Mouse (Mus musculus): ENCODE results near the gene Tdo2.

The Tdo2 gene

DNA sequence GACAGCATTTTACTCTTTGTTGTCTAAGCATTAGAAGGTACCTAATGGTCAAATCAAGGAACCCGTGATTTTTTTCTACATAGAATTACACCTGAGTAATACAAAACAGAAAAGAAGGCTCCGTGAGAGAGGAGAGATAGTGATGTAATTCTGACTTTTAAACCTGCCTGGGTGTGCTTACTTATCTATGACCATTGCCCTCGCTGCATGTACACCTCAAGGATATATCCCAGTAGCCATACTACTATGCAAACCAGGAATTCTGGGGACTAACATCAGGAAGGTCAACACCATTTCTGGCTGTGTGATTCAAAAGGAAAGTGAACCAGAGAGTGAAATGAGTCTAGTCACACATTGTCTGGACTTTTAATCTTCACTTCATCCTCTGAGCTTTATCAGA, 33.7 kb downstream of the Tdo2 start:
- DNase-seq, result no peak

DNA sequence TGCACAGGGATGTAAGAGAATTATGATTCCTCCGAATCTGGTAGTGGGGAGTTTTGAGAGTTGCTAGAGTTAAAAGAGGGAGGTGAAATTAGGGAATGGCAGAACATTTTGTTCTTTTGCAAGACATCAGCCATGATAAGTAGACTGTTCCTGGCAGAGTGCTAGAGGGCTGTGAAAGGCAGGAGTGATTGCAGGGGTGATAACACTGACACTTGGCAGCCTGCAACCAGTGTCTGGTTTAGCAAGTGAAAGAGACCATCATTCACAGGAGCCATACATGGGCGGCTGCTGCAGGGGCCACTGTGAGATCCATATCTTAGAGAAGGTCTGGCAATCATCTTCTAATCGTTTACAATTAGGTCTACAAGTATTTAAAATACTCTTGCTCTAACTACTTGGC, 37.1 kb downstream of the Tdo2 start:
- no peak for DNase-seq

DNA sequence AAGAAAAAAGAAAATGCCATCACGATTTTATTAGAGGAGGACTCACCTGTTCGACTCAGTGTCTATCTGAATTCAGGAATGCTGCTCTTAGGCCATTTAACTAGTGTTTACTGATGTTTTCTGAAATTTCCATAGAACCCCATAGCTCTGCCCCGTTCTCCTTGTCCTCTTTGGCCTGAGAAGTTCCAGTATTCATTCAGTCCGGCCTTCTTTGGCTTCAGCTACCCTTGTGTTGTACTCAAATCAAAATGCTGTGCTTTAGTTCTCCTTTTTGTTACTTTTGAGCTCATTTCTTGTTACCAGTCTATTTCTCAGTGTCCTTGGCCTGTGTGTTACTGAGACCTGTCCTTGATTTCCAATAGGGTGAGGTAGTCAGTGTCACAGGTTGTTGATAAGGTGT, 42.7 kb downstream of the Tdo2 start:
- DNase-seq, result no peak

DNA sequence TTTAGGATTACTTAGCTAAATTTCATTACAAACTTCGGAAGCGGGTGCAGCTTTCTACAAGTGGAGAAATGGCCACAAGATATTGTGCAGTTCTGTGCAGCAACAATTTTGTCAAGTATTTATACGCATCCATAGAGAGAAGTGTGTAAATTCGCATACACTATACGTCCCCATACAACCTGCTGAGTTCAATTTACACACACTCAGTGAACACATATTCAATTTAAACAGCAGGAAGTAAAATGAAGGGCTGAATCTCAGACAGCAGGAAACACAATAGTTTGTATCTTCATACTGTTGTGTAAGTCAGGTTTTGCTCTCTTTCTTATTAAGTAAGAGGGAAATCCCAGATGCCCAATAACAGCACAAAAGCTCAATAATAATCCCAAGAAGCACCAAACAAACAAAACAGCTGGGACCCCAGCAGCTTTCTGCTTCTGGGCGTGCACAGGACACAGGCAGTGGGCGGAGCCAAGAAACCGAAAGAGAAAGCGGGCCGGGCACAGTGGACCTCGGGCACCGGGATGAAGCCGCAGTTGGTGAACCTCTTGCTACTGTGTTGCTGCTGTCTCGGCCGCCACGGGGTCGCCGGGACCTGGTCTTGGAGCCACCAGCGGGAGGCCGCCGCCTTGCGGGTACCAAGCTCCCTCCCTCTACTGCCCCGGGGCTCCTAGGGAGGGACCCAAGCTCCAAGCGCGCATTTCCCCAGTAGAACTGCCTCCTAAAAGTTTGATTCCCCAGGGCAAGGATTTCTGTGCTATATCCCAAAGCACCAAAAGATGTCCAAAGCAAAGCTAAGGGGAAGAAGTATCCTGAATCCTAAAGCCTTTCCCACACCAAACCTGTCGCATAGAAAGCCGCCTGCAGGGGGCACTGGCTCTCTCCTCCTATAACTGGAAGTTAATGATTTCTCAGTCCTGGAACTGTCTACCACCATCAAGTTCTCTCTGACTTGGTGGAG, 43.6 kb downstream of the Tdo2 start, which contains the start of gene Ctso:
Gene Ctso (plus strand): TSS at position 461 of the 961 bp plus-strand sequence.
- DNase-seq, result peak; percentile 79

DNA sequence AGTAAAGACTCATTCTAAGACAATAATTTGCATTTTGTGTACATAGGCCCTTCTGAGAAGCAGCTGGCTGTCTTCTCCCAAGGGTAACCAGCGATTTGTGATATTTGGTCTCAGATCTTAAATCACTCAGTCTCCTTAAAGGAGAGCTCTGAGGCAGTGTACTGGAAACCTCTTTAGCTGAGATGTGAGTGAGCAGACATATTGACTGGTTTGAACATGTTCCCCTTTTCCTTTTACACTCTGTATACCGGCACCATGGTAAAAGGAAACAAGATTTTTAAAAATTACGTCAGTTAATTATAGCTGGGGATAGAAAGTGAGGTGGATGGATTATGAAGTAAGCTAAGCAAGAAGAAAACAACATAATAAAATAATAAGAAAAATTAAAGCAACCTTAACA, 44.3 kb downstream of the Tdo2 start:
- DNase-seq, result no peak

DNA sequence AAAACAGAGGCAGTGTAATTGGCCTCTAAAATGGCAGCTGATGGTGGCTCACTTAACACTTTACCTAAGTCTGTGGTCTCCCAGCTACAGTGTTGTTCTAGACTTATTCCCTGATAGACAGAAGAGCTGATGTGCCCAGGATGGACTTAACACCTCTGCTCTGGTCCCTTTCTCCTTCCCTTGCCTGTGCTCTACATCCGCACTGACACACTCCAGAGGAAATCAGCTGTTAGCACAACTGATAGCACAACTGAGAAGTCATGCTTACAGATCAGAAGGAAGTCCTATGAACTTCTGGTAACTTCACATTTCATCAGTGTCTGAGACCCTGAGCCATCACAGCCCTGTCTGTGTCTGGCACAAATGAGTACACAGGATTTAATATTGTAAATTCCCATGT, 46.9 kb downstream of the Tdo2 start:
- DNase-seq, result no peak

DNA sequence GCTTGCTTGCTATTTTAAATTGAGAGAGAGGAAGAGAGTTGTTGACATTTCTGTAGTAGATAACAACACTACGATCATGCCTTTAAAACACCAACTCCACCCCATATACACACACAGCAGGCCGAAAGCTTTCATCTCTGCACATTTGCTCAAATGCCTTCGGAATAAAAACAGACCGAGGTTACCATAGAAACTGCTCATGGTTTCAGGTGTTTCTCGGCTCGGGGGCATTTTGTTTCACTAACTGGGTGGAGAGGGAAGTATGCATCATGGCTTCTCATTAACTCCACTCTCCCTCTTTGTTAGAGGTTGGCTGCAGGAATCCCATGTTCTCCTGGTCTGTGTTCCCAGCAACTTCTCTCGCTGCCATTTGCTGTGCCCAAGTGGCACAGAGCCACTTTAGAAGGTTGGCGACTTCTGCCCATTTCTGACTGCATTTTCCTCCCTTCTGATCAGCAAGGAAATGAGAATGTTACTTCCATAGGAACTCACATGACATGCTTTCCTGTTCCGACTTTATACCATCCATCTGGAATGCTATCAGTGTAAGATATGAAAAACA, 49.2 kb downstream of the Tdo2 start:
- DNase-seq, result peak; percentile 23

DNA sequence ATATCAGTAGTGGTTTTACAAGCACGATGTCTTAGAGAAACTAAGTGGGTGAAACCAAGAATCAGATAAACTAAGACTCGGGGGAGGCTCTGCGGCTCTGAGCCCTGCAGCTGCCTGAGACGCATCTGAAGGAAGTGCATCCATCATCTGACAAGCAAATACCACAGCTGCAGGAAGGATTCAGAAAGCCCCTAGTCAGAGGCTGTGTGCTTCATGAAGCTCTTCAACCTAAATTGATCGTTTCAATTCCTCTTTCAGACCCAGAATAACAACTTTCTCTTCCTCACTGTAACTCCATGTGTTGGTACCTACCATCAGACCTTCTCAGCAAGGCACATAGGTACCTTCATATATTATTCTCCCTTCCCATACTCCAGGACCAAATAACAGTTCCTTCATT, 50.1 kb downstream of the Tdo2 start:
- no peak for DNase-seq

DNA sequence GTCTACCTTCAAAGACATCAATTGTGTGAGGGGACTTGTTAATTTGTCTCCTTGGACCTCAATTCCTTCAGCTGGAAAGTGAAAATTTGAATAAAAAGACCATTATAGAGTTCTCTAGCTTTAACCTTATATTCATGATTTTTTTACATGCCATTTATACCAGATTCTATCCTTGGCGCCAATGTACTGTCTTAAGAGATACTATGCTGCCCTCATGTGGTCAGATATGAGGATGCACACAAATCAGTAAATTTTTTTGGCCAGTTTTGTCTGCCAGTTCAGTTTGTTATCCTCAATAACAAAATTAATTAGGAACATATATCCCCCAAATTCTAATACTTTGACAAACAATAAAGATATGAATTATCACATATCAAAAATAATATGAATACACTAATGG, 51.1 kb downstream of the Tdo2 start:
- peak; percentile 33 for DNase-seq

DNA sequence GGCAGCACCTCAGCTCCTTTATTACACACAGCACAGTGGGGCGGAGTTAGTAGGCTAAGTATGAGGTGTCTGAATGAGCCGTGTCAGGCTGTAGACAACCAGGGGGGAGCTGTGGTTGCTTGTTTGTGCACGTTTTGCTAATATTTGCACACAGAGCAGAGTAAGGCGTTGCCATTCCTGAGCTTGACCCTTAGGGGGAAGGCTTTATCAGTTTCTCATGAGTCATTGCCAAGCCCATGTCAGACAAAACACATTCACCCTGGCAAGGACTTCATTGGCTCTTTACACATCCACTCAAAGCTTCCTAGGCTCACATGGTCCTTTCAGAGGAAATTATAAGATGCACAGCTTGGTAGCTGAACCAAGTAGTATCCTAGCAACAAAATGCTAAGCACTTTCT, 53.1 kb downstream of the Tdo2 start:
- no peak for DNase-seq

DNA sequence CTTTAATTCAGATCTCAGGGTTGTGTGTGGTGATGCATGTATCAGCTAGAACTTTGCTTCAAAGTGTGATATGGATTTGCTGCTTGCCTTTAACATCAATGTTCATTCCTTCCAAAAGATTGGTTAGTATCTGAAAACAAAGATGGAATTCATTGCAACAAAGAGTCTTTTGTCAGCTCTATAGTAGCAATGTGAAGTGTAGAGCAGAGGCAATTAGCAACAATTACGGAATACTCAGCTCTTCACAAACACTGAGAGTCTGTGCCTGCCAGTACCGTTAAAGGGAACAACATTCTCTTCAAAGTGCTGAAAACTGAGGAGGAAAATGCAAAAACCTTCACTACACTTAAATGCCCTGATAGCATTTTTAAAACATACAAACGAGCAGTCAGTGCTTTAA, 56.3 kb downstream of the Tdo2 start:
- DNase-seq, result no peak

DNA sequence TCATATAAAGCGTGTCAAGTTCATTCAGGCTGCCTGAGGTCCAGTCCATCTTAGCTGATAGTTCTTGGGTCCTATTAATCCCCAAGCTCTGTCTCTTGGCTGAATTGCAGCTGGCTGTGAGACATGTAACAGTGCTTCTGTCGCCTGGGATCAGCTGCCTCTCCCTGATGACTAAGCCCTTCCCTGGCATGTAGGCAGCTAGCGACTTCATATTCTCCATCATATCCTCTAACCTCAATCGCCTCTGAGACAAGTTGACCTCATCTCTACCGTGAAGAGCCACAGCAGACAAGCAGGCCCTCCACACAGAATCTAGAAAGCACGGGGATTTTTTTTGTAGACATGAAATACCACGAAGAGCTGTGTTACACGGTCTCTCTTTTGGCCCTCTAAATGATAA, 57.8 kb downstream of the Tdo2 start:
- DNase-seq, result no peak

DNA sequence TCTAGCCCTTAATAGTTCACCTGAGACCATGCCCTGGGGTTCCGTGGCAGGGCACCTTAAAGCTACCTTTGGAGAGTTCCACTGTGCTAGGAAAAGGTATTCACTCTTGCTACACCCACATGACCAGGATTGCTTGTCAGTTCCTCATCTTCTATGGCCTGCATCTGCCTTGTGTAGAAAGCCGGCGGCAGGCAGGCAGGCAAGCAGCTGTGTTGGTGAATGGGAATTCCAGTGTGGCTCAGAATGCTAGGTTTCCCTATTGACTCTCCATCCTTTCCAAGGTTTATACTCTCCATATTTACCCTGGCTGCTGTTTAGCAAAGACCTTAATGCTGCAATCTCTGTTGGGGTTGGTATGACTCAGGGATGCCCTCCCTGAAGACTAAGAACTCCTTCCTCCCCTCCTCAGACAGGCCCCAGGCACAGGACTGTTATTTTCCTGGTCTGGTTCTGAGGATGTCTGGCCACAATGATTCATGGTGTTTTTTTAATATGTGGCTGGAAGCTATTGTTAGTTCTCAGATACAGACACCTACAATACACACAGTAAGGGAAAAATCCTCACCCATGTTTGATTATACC, 58.6 kb downstream of the Tdo2 start:
- no peak for DNase-seq

DNA sequence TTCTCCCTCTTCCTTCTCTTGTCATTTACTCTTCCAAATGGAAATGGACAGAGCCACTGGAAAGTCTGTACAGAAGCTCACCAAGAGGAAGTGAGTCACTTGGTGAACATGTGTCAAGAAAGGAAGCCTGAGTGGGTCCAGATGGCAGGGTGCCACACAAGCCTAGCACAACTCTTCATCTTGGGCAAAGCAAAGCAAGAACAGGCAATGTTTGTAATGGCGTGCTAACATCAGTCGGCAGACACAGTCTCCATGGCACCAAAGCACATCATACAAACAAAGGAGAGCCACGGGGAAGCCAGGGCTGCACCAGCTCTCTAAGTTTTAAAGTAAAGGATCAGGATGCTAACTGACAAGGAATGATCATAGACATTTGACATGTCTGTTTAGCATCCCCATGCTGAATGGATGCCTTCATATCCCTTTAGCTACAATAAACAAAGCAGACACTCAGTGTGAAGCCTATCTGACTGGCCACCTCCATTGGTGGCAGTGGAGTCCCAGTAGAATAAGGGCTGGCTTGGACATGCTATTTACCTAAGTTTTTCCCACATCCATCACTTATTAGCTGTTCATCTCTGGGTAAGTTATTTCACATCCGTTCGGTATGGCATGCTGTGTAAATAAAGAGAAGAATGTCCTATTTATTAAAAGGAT, 59.8 kb downstream of the Tdo2 start:
- DNase-seq, result no peak

DNA sequence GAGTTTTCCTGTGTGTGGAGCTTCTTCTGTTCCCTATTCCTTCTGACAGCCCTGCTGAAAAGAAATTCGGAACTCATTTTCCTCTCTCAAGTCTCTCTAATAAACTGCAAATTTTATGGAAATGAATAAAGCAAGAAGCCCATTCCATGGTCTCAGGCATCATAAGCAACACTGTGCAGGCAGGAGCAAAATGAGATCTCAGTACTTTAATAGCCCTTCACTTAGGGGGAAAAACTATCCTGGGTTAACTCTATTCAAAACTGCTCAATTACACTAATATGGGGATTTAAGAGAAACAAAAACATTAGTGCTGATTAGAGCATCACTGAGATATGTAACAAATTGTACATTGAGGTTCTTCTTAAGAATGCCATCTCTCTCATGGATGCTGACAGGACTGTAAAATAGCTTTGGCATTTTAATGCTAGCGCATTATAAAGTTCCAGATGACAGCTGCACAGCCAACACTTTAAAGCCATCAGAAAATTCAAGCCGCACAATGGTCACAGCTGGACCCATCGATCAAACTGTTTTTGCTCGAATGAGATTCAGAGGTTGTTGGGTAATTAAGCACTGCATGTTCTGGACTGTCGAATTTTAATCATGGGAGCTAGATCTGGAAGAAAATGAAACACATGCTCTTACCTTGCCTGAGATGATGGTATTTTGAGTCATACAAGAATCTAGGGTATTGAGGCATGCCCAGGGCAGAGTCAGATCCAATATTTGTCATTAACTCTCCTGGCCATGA, 65.5 kb downstream of the Tdo2 start:
- DNase-seq, result no peak

All from cerebellum, adult 9-11 months (tissue).